Mouse (Mus musculus): ENCODE measurements at regions not wholly inside any gene's neighbourhood (a gene's known extent, or its start where the extent isn't known, plus 50 kb on each side); places are given as distances from the start of the nearest gene placed in this dataset.

DNA sequence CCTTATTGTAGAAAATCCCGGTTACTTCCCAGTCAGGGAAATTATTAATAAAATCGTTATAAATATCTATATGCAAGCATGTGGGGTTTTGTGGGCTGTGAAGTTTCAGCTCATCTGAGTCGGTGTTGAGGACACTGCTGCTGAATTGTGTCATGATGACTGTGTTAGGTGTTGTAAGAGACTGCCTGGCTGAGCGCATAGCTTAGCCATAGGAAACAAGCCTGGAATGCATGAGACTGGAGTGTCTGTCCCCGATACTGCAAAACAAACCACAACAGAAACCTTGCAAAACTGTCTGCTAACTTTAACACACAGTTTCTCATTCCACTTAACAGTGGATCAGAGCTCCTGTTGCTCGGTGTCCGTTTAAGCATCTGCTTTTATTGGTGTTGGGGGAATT is 271.9 kb upstream of the Erbb4 start:
- peak; percentile 85 for ATAC-seq (replicated peaks; ENCODE audit: poor library complexity, severe bottlenecking)

DNA sequence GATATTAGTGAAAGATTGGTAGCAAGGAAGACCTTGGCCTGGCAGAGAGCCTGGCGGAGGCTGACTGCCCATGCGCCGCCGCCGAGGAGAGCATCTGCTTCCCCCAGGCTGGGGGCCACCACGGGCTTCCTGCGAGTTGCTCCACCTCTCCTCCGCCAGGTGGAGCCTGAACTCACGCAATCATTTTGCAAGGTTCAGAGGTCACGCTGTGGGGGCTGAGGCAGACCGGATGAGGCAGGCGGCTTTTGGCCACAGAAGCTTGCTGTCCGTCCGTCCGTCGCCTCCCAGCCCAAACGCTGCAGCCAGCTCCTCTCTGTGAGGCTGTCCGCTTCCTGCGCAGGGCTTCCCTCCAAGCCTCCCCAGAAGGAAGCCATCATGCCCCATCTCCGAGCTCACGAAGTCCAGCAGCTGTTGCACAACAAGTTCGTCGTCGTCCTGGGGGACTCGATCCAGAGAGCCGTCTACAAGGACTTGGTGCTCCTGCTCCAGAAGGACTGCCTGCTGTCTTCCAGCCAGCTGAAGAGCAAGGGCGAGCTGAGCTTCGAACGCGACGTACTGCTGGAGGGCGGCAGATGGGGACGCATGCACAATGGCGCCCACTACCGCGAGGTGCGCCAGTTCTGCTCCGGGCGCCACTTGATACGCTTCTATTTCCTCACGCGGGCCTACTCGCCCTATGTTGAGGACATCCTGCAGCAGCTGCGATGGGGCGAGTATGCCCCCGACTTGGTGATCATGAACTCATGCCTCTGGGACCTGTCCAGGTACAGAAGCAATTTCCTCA is 269.3 kb upstream of the Erbb4 start:
- ATAC-seq (replicated peaks; ENCODE audit: poor library complexity, severe bottlenecking) = no peak

DNA sequence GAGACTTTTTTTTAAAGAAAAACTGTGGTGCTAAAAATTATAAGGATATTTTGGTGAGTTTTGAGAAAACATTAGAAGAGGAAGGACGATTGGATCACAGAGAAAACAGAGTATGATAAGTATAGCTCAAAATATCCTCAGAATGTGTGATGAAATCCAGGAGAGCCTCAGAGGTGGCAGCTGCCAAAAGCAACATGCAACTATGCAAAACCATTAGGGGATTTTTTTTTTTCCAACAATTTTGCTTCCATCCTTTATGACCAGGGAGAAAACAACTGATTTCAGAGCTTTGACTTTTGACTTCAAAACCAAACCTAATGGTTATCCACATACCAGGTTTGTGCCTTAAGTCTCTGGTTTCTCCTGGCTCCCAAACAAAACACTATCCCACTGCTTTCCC is 267.4 kb upstream of the Erbb4 start:
- no peak for ATAC-seq (replicated peaks; ENCODE audit: poor library complexity, severe bottlenecking)

DNA sequence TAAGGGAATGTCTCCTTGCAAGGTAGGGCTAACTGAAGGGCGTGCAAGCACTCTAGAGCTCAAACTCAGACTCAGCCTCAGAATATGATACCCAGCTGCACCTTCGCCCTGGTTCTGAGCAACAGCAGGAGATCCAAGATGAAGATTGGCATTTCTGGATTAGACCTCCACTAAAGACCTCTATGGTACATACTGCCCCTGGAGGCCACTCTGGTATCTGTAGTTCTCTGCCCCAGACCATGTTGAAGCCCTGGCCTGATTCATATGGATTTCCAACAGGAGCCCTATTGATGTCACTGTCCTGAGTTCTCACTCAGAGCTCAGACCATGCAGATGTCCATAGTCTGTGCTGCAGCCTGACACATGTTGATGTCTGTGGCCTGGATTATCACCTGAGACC is 262.2 kb upstream of the Erbb4 start:
- 0 out of 2 replicates have a peak, but pooled peaks have one; percentile 35 for ATAC-seq (replicated peaks; ENCODE audit: poor library complexity, severe bottlenecking)

DNA sequence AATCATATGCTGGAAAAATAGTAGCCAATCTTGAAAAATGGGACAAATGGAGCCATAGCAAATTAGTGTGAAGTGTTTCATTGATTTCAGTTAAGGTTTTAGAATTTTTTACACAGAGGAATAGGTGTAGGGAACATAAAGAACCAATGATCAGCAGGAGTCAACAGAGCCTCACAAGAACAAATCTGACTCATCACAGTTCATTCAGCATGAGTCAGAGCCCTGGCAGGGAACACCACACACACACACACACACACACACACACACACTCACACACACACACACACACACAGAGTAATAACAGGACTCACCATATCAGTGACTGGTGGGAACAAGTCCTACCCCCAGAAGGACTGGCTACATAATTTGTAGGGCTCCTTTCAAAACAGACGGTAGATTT is 259.7 kb upstream of the Erbb4 start:
- no peak for ATAC-seq (replicated peaks; ENCODE audit: poor library complexity, severe bottlenecking)

DNA sequence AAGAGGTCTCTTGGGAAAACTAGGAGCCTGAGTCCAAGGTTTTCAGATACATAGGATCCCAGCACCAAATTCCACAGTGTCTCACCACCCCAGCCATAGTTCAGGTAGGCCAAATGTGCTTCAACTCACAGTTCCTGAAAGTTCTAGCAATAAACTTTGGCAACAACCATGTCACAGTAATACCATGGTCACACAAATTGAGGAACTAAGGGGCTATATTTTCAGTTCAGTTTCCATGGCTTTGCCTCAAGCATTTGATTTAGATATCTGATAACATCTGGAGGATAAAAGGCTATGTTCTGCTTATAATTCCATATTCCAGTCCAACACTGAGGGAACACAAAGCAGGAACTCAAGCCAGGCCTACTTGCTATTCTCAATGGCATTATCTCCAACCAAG is 256.2 kb upstream of the Erbb4 start:
- ATAC-seq (replicated peaks; ENCODE audit: poor library complexity, severe bottlenecking) = peak; percentile 68

DNA sequence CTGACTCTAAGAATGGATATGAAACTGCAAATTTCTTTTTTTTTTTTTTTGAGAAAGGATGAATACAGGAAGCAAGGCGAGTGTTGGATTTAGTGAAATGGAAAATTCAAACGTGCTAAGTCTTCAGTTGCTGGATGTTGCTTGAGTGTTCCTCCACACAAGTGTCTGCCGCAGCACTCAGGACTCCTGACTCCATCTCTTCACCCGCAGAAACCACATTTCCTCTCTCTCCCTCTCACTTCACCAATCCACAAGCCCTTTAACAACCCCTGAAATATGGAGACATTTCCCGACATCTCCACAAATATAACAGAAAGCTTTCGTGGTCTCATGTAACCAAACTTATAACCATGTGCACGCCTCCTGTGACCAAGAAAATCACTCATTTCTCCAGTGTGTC is 249.7 kb upstream of the Erbb4 start:
- ATAC-seq (replicated peaks; ENCODE audit: poor library complexity, severe bottlenecking) = peak; percentile 68

DNA sequence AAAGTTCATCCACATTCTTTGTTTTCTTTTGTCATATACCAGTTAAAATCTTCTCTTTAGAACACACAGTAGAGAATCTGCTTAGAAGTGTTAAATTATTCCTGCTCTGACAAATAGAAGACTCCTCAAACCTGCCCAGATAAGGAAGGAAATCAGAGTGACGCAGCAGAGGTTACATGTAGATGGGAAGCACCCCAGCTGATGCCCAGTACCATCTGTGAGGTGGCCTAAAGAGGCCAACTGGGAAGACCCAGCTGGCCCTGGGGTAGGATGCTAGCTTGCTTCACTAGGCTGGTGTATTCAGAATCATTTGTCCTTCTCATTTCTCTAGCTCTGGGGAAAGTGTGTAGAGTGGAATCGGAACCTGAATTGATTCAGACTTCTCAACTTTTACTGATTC is 242.6 kb upstream of the Erbb4 start:
- ATAC-seq (replicated peaks; ENCODE audit: poor library complexity, severe bottlenecking) = peak; percentile 59

DNA sequence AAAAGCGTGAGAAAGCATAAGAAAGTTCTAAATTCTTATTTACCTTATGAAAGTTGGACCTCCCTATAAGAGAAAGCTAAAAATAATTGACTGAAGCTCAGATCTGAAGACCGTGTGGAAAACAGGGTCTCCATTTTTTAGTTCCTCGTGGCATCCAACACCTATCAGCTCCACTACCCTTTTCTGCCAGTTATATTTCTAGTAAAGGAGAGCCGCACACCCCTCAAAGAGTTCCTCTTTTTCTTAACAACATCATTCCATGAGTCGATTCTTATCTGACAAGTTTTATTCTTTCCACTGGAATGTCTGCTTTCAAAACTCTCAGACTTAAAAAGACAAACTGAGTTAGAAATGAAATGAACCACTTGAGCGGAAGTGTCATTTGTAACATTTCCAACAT is 242.0 kb upstream of the Erbb4 start:
- peak; percentile 62; the same call in 1 of the 2 replicates for ATAC-seq (replicated peaks; ENCODE audit: poor library complexity, severe bottlenecking)

DNA sequence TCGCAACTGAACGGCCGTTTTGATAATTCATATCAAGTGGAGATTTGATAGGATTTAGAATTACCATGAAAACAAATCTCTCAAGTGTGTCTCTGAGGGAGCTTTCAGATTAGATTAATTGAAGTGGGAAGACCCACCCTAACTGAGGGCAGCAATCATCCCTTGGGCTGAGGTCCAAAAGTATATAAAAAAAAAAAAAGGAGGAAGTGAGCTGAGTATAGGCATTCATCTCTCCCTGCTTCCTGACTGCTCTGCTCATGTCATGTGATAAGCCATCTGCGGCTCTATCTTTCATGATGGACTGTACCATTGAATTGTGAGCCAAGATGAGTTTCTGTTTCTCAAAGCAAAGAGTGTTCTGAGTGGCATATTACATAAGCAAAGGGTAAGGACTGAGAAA is 234.2 kb upstream of the Erbb4 start:
- no peak for ATAC-seq (replicated peaks; ENCODE audit: poor library complexity, severe bottlenecking)

DNA sequence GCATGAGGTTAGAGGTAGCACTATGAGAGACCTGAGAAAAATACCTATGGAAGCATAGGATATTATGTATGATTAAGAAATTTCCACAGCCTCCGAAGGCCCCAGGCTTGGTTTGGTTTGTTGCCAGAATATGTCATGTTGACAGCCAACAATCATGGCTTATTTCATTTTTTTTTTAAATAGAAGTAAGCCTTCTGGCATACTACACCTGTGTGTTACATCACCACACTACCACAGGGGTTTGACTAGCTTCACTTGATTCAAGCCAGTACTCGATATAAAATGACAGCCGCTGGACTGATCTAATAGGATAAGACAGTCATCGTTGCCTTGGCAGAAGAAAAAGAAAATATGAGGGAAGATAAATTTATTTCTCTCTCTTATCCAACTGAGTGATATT is 232.6 kb upstream of the Erbb4 start:
- ATAC-seq (replicated peaks; ENCODE audit: poor library complexity, severe bottlenecking) = no peak

DNA sequence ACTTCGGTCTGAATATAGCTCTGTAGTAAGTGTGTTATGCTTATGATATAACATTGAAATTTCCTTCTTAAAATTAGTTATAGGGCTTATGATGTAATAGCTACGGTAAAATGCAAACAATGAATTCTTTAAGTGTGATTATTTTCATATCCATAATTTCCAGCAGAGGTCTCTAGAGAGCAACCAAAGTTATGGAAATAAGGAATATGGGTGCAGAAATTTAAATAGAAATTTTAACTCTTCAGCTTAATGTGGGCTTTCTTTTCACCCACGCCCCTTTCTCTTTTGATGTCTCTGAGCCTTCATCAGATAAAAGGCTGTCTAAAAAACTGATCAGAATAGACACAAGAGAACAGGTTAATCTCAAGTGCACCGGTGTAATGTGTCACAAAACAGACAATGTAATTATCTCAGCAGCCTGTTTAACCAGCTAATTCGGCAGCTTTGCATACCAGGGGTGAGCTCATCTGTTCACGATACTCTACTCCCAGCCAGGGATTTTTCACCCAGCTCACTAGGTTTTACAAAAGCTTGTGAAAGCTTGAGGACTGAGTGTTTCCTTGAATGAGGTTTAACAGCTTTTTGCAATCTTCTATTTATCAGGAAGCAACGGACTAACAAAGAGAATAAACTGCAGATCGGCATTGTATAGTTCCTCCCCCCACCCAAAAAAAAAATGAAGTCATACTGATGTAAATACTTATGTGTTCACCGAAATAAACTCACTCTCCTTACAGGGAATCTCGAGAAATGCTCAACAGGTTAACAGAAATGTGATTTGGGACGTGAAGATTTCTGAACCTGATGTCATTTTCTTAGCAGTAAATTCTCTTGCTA is 223.8 kb upstream of the Erbb4 start:
- peak; percentile 77 for ATAC-seq (replicated peaks; ENCODE audit: poor library complexity, severe bottlenecking)

DNA sequence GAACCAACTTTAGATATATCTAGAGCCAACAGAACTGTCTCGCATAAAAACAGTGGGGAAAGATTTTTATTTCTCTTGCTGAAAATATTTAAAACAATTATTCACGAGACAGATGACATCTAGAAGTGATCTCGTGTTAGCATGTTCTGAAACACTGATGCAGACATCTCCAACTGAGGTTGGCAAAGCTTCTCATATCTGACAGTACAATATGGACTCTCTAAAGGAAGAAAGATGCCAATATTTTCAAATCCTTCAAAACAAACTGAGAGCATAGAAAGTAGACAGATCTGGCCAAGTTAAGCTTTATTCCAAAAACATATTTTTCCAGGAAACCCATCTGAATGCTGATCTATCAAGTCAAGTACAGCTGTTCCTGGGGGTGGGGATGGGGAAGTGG is 221.5 kb upstream of the Erbb4 start:
- ATAC-seq (replicated peaks; ENCODE audit: poor library complexity, severe bottlenecking) = no peak

DNA sequence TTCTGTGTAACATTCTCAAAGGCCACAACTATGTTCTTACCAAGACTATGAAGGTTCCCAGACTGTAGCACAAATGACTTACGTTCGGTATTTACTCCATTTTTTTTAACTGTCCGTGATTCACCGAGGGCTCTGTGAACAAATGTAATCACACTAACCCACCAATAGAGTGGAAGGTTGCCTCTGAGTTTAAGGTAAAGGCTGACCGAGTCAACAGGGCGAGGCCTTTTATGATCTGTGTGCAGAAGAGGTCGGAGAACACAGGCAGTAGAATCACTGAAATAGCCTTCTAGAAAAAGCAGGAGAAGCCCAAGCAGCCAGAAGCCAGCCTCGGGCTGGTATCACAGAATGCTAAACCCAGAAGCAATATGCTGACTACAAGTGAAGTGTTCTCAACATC is 218.9 kb upstream of the Erbb4 start:
- ATAC-seq (replicated peaks; ENCODE audit: poor library complexity, severe bottlenecking) = no peak

DNA sequence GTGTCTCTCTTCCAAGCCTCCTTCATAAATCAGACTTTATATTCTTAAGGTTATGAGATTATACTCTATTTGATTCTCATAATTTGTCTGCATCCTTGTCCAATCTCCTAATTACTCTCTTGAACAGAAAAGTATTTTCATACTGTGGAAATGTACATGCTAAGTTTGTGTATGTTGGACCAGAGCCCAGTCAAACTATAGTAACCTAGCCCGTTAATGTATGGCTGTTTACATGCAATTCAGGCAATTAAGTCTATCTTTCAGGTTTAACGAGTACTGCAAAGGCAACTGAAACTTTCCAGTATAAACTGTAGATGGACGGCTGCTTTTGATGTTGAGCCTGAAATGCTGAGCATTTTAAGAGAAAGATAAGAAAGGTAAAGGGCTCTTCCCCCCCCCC is 211.7 kb upstream of the Erbb4 start:
- ATAC-seq (replicated peaks; ENCODE audit: poor library complexity, severe bottlenecking) = no peak

DNA sequence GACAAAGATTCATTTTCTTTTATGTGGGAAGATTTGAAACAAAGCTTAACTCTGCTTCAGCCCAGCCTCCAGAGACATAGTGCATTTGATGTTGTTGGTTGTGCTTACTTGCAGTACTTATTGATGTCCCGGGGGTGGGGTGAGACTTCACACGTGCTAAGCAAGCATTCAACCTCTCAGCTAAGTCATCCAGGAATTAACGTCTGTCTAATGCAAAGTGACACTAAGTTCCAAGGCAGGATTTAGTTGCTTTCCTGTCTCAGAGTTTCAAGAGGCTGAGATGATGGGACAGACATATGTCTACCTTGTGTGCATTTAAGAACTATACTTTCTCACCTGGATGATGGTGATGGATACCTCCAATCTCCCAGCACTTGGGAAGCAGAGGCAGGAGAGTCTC is 189.0 kb upstream of the Erbb4 start:
- no peak for ATAC-seq (replicated peaks; ENCODE audit: poor library complexity, severe bottlenecking)

DNA sequence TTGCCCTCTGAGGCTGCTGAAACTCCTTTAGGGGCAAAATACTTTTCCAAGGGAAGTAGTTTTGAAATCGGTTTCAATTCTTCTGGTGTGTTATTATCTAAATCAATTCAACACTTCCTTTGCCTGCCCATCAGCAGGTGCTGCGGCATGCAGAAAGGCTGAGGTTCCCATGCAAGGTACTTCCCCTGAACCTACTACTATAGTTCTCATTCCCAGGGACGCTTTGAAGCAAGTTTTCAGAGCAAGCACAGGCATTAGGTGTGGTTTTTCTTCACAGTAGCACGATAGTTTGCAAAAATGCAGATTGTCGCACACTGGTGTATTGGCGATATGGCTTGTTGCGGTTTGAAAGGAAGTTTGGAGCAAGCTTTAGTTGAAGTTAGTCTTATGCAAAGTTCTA is 183.5 kb upstream of the Erbb4 start:
- peak; percentile 35; the same call in 1 of the 2 replicates for ATAC-seq (replicated peaks; ENCODE audit: poor library complexity, severe bottlenecking)

DNA sequence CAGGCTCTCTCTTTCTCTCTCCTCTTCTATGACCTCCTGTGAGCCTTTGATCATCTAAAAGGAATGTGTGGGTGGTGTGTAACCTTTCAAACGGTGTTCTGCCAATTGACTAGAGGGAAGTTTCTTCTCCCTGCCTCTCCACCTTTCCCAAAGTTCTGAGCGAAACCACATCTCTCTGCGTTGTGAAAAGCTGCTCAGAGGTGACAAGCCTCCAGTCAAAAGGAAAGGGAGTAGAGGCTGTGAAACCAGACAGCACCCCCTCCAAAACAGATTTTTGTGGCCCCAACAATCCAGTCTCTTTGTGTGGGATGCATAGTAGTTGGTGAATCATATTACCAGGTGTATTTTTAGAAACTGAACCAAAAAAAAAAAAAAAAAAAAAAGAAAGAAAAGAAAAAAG is 178.5 kb upstream of the Erbb4 start:
- no peak for ATAC-seq (replicated peaks; ENCODE audit: poor library complexity, severe bottlenecking)

DNA sequence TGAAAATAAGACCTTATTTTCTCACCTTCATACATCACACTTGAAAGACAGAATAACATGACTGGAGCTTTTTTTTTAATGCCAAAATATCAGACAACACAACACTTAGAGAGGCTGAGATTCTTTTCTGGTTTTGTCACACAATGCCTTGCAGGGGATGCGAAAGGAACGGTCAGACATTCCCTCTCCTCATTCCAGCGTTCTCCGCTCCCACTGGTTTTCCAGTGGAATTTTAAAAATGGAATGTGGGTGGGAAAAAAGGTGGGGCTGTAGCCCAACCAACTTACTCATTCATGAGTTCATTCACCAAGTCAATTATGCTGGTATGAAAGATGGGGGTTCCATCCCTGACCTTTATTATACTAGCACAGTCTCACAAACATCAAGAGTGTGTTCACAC is 169.6 kb upstream of the Erbb4 start:
- no peak for ATAC-seq (replicated peaks; ENCODE audit: poor library complexity, severe bottlenecking)

DNA sequence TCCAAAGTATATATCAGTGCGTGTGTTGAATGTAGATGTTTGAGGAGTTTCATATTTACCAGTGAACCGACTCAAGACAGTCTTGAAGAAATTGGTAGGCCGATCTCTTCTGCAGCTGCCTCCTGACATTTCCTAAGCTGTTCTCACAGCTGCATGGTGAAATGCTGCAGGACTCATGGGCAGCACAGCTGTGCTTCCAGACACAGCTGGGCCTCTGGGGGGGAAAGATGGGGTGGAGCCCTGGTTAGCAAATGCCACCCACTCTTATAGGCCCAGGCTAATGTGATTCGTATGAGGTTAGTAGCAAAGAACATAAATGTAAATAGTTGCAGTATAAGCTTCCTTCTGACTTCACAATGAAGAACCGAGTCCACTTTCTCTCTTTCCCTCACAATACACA is 139.8 kb upstream of the Erbb4 start:
- no peak for ATAC-seq (replicated peaks; ENCODE audit: poor library complexity, severe bottlenecking)

DNA sequence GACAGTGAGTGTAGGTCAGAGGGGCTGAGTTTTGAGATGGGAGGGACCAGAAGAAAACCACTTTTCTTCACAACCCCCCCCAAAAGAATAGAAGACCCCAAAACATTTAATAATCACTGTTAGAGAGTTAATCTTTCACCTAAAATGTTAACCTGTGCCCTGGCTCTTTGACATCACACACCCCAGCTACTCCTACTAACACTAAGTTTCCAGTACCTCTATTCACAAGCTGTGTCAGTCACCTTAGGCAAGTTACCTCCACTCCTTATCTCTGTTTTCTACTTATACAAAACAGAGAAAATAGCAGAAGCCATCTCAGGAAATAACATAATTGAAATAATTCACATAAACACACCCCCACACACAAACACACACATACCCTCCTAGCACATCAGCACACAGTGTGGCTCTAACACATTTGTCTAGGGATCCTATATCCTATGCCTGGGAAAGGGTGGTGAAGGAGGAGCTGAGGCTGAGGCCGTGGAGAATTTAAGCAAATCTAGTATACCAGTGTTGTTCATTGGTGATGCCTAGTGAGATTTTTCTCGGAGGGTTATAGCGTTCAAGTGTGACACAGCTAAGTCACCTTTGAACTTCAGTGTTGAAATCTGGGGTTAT is 134.5 kb upstream of the Erbb4 start:
- ATAC-seq (replicated peaks; ENCODE audit: poor library complexity, severe bottlenecking) = no peak

All from granulocyte monocyte progenitor cell, adult 5-6 weeks (primary cell).